Mouse (Mus musculus) adrenal gland (tissue): ENCODE data around the gene Auts2.

Source experiments
- intact Hi-C: fragments of 180-260 bp; cut with DNase I; formaldehyde crosslinking; loops from one replicate; pipeline ENCODE4 v1.15.1; 2025

Auts2 gene

DNA sequence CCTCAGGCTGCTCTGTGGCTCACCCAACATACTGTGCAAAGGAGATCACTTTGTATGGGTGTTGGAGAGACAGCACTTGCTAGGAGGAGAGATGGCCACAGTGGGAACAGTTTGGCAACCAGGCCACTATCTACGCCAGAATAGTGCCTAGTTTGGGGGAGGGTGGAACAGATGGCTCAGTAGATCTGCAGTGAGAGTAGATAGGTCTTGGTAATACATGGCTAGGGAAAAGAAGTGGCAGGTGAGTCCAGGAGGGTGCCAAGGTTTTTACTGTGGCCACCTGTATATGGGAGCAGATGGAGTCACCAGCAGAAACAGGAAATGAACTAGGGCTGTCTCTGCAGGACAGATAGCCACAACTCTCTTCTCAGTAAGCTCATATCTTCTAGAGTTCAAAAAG lies 770.5 kb downstream of the Auts2 start:
- intact Hi-C loops: no loop called here

- intact Hi-C loops: no loop called here
Measured at GRCm38 (mm10) chr5:131769273-131769672, 773.9 kb downstream of the Auts2 start.

- intact Hi-C loops: no loop called here
Measured at GRCm38 (mm10) chr5:131767699-131768264, 775.4 kb downstream of the Auts2 start.

DNA sequence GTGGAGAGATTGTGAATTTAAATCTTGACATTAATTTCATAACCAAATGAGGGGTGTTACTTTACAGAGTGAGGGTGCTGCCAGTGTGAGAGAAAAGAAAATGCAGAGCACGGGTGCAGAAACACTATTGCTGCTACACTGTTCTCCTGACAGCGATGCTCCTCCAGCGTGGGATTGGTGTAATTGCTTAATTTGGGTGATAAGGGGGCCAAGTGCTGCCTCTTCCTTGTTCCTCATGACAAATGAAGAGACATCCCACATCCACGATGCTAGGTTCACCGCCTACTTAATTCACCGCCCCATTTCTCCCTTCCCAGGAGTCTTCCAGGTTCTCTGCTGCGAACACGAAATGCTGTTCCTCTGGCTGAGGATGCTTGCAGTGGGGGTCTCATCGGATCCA lies 776.0 kb downstream of the Auts2 start:
- intact Hi-C loops: no loop called here

DNA sequence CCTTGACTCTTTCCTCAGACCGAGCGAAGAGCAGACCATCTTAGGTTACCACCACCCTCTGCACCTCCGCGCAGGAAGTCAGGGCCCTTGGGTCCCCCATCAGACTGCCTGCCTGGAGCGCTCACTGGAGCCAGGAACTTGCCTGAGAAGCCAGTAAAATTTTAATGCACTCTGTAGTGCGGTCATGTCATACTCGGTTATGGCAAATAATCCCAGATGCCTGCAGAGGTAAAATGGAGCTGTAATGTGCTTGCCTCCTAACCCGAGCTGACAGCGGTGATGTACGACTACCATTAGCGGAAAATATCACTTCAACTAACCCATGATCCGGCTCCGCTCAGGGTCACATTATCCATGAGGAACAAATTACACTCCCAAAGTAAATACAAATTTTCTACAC lies 783.7 kb downstream of the Auts2 start:
- intact Hi-C loops: no loop called here

DNA sequence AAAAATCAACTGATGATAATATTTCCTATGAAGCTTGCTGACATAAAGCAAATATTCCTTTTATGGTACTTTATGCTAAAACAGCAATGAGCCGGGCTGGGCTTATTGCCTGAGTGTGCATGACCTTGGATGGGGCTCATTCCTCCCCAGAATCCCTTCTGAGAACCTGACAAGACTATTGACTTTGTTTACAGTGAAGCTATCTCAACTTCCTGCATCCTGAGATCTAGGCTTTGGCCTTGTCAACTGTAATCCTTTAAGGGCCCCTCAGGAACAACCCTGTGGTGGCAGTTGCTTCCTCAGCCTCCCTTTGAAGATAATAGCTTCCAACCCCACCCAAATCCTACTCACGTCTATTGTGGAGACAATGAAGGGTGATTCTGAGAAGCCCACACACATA lies 792.8 kb downstream of the Auts2 start:
- intact Hi-C loops: no loop called here

- intact Hi-C loops: no loop called here
Measured at GRCm38 (mm10) chr5:131749211-131749610, 793.9 kb downstream of the Auts2 start.

DNA sequence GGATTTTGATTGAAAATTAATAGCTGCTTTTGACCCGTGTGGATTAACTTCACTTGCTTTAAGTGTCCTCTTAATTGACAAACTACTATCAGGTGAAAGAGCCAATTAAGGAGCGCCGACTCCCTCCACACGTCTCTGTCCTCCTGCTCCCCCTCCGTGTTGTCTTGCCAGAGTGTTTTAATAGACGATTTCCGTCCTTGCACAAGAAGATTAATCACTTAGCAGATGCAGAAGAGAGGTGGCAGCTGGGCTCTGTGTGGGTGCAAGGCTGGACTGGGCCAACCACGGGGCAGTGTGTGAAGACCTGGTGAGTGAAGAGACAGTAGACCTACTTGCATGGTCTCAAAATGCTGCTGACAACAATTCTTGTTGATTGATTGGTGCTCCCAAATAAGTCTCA lies 800.1 kb downstream of the Auts2 start:
- intact Hi-C loops: no loop called here

GRCm38 (mm10) chr5:131737476-131737875 lies 805.7 kb downstream of the Auts2 start:
- intact Hi-C loops: no loop called here

DNA sequence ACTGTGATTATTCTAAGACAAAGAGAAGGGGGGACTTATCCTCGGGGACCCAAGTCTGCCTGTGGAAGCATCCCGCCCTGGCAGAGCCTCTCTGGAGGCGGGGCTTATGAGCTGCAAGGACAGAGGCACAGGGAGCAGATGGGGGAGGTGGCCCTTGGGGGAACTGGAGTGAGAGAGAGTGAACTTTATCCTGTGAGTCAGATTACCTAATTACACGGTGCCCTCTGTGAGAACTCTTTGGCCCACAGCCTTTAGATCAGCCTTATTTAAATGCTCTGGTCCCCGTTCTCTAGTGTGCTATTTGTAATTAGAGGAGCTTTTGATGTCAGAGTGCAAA lies 809.9 kb downstream of the Auts2 start:
- intact Hi-C loops: no loop called here

- intact Hi-C loops: no loop called here
Measured at GRCm38 (mm10) chr5:131732631-131733323, 810.4 kb downstream of the Auts2 start.

DNA sequence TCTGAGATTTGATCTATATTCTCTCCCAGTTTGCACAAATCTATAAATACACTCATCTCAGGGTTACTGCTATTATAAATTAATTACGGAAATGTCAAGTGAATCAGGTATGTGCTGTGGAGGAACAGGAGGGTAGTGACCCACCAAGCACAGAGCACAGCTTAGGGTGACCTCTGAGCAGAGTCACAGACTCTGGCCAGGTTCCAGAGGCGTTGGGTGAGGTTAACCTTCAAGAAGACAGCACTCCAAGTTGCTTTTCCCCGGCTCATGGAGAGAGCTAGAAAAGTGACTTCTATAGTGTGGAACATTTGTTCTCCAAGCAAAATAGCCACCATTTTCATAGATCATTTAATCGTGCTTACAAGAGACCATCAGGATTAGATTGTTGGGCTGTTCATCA lies 813.7 kb downstream of the Auts2 start:
- intact Hi-C loops: no loop called here

- intact Hi-C loops: no loop called here
Measured at GRCm38 (mm10) chr5:131727909-131728308, 815.2 kb downstream of the Auts2 start.

GRCm38 (mm10) chr5:131724508-131724907 lies 818.6 kb downstream of the Auts2 start:
- intact Hi-C loops: no loop called here

- intact Hi-C loops: no loop called here
Measured at GRCm38 (mm10) chr5:131722791-131723190, 820.4 kb downstream of the Auts2 start.

- intact Hi-C loops: no loop called here
Measured at GRCm38 (mm10) chr5:131722361-131722760, 820.8 kb downstream of the Auts2 start.

GRCm38 (mm10) chr5:131718013-131718412 lies 825.1 kb downstream of the Auts2 start:
- intact Hi-C loops: no loop called here

GRCm38 (mm10) chr5:131717359-131717965 lies 825.7 kb downstream of the Auts2 start:
- intact Hi-C loops: no loop called here

- intact Hi-C loops: no loop called here
Measured at GRCm38 (mm10) chr5:131714979-131715378, 828.2 kb downstream of the Auts2 start.

DNA sequence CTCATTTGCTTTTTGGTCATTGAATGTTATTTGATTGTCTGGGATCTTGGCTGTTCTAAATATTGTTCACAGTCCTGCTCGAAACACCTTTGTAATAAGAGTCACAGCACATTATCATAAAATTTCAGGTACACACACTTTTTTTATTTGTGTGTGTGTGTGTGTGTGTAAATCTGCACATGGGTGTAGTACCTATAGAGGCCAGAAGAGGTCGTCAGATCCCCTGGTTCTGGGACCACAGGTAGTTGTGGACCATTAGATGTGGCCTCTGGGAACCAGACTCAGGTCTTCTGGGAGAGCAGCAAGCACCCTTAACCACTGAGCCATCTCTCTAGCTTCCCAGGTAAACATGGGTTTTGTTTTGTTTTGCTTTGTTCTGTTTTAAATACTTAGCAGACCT lies 830.7 kb downstream of the Auts2 start:
- intact Hi-C loops: no loop called here

- intact Hi-C loops: no loop called here
Measured at GRCm38 (mm10) chr5:131711474-131712129, 831.5 kb downstream of the Auts2 start.

DNA sequence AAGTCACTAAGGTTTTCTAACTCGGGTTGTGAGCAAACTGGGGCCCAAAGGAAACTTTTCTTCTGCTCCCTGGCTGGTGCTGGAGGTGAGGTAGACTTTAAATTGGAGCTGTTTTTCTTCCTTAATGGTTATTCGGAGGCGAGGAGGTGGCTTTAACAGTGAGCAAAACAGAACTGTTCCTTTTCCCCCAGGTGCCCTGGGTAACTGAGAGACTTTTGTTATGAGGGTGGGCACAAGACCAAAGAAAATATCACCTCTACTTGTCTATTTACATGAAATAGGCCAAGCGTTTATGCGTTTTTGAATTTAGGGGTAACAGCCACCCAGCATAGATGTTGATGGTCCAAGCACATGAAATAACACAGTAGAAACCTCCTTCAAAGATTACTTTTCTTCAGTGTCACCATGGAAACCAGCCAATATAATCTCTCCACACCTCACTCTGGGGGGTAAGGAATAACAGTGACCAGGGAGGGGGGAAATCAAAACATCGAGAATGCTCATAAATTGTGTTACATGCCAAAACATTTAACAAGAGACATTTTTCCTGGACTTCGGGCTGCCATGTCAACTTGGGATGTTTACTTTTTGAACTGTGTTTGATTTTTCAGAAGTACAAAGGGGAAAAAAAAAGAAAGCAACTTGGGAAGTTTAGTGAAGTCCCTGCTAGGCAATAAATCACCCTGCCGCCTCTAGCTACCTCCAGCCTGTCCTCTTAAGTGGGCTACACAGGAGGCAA lies 832.2 kb downstream of the Auts2 start:
- intact Hi-C loops: no loop called here
